Mouse (Mus musculus): ENCODE data around the gene Dpf1. TPM values are rescaled to one million over a fixed set of nuclear protein-coding genes. Genes with fewer than 3 reads are reported as not detected.

Dpf1 gene
- polyA plus RNA-seq, 1 experiment from 2014 or later = 228 TPM

- Histone ChIP-seq H3K4me2 (ENCODE audit: low read depth, low read length) (peak overlapping the region; percentile 23; the same call in 1 of the 2 replicates), H3K4me3 (ENCODE audit: low read depth, low read length) (no peak overlapping the region; the same call in 1 of the 2 replicates), H3K27me3 (ENCODE audit: control insufficient read depth, insufficient read depth, low read length) (no peaks in the 10 kb centered on the region), H3K36me3 (ENCODE audit: control insufficient read depth, insufficient read depth, low read length) (peaks cover 38% of the 10 kb centered on the region; the same call in 1 of the 2 replicates), H3K9me3 (ENCODE audit: control insufficient read depth, low read length) (no peaks in the 10 kb centered on the region), H3K27ac (ENCODE audit: low read depth, low read length) (peak overlapping the region; percentile 89), H3K9ac (replicated peaks; ENCODE audit: low read depth, low read length) (no peak overlapping the region), H3K4me1 (ENCODE audit: control insufficient read depth, insufficient read depth, low read length) (peaks cover 80% of the 10 kb centered on the region)
- peak; percentile 13; the same call in 1 of the 2 replicates for ATAC-seq (ENCODE audit: low read depth)
- 39% methylated on average over 13 of the region's 13 CpGs for WGBS
Measured at GRCm38 (mm10) chr7:29314844-29315628, 11.3 kb downstream of the Dpf1 start.

DNA sequence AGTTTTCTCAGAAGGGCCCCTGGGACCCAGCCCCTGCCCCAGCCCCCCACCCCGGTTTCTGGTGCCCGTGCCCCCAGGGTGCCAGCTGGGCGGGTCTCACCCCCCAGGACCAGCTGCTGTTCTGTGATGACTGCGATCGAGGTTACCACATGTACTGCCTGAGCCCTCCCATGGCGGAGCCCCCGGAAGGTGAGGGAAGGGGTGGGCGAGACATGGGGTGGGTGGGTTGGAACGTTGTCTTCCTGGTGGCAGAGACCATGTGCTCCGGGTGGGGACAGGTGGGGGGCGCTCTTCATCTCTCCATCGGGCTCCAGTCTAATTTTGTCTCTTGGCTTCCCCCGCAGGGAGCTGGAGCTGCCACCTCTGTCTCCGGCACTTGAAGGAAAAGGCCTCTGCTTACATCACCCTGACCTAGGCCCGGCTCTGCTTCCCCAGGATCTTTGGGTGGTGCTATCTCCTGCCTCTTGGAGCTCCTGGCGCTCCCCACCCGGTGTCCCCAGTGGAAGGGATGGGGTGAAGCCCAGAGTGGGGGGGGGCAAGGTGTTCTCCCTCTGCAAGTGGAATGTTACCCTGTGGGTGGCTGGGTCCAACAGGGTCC, 12.5 kb downstream of the Dpf1 start:
- peaks cover 83% of the 10 kb centered on the region for H3K4me1 ChIP-seq (ENCODE audit: control insufficient read depth, insufficient read depth, low read length)
- ATAC-seq (ENCODE audit: low read depth) = no peak
- H3K4me3 ChIP-seq (ENCODE audit: low read depth, low read length) = no peak overlapping the region
- H3K9me3 ChIP-seq (ENCODE audit: control insufficient read depth, low read length) = no peaks in the 10 kb centered on the region
- H3K9ac ChIP-seq (replicated peaks; ENCODE audit: low read depth, low read length) = peak overlapping the region; percentile 33
- no peaks in the 10 kb centered on the region for H3K27me3 ChIP-seq (ENCODE audit: control insufficient read depth, insufficient read depth, low read length)
- 56% methylated on average over 17 of the region's 17 CpGs for WGBS
- no peak overlapping the region for H3K4me2 ChIP-seq (ENCODE audit: low read depth, low read length)
- H3K27ac ChIP-seq (ENCODE audit: low read depth, low read length) = peak overlapping the region; percentile 89
- peaks cover 34% of the 10 kb centered on the region; the same call in 1 of the 2 replicates for H3K36me3 ChIP-seq (ENCODE audit: control insufficient read depth, insufficient read depth, low read length)

DNA sequence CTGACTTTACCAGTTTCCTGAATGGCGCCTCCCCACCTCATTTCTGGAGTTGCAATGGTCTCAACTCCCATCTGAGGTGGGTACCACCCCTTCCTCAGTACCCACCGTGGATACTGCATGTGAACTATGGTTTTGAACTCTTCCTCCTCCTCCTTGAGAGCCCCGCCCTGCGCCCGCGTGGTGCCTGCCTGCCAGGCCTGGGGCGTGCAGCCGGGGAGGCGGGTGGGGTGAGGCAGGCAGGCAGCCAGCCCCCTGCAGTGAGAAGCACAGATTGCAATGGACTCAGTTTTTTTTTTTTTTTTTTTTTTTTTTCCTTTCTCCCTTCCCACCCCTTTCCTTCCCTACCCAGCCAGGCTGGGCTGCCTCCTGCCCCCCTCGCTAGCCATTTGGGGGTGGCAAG, 13.2 kb downstream of the Dpf1 start:
- peaks cover 83% of the 10 kb centered on the region for H3K4me1 ChIP-seq (ENCODE audit: control insufficient read depth, insufficient read depth, low read length)
- H3K27me3 ChIP-seq (ENCODE audit: control insufficient read depth, insufficient read depth, low read length) = no peaks in the 10 kb centered on the region
- H3K27ac ChIP-seq (ENCODE audit: low read depth, low read length) = peak overlapping the region; percentile 89
- 8% methylated on average over 9 of the region's 10 CpGs for WGBS
- H3K36me3 ChIP-seq (ENCODE audit: control insufficient read depth, insufficient read depth, low read length) = peaks cover 32% of the 10 kb centered on the region; the same call in 1 of the 2 replicates
- H3K9me3 ChIP-seq (ENCODE audit: control insufficient read depth, low read length) = no peaks in the 10 kb centered on the region
- H3K9ac ChIP-seq (replicated peaks; ENCODE audit: low read depth, low read length) = peak overlapping the region; percentile 26
- peak overlapping the region; percentile 35; the same call in 1 of the 2 replicates for H3K4me2 ChIP-seq (ENCODE audit: low read depth, low read length)
- peak; percentile 22 for ATAC-seq (ENCODE audit: low read depth)
- H3K4me3 ChIP-seq (ENCODE audit: low read depth, low read length) = no peak overlapping the region

DNA sequence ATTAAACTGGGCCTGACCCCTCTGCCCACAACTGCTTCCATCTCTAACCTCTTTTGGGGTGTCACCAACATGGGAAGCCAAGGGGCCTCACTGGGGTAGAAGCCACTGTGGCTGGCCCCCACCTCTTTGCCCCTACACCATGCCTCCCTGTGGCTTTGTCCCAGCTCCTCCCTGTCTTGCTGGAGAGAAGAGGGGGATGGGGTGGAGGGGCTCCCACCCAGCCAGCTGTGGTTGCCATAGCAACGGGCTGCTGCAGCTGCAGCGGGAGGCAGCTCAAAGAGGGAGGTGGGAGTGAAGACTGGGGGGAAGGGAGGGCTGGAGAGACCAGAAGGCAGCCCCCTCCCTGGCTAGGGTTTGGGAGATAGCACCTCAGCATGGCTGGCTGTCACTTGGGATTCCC, 13.8 kb downstream of the Dpf1 start:
- no peak overlapping the region for H3K4me3 ChIP-seq (ENCODE audit: low read depth, low read length)
- H3K36me3 ChIP-seq (ENCODE audit: control insufficient read depth, insufficient read depth, low read length) = peaks cover 32% of the 10 kb centered on the region; the same call in 1 of the 2 replicates
- peak overlapping the region; percentile 35 for H3K4me2 ChIP-seq (ENCODE audit: low read depth, low read length)
- peak; percentile 68 for ATAC-seq (ENCODE audit: low read depth)
- no peaks in the 10 kb centered on the region for H3K9me3 ChIP-seq (ENCODE audit: control insufficient read depth, low read length)
- WGBS = 0% methylated on average over 2 of the region's 2 CpGs
- no peaks in the 10 kb centered on the region for H3K27me3 ChIP-seq (ENCODE audit: control insufficient read depth, insufficient read depth, low read length)
- peak overlapping the region; percentile 89 for H3K27ac ChIP-seq (ENCODE audit: low read depth, low read length)
- peak overlapping the region; percentile 26 for H3K9ac ChIP-seq (replicated peaks; ENCODE audit: low read depth, low read length)
- H3K4me1 ChIP-seq (ENCODE audit: control insufficient read depth, insufficient read depth, low read length) = peaks cover 79% of the 10 kb centered on the region

DNA sequence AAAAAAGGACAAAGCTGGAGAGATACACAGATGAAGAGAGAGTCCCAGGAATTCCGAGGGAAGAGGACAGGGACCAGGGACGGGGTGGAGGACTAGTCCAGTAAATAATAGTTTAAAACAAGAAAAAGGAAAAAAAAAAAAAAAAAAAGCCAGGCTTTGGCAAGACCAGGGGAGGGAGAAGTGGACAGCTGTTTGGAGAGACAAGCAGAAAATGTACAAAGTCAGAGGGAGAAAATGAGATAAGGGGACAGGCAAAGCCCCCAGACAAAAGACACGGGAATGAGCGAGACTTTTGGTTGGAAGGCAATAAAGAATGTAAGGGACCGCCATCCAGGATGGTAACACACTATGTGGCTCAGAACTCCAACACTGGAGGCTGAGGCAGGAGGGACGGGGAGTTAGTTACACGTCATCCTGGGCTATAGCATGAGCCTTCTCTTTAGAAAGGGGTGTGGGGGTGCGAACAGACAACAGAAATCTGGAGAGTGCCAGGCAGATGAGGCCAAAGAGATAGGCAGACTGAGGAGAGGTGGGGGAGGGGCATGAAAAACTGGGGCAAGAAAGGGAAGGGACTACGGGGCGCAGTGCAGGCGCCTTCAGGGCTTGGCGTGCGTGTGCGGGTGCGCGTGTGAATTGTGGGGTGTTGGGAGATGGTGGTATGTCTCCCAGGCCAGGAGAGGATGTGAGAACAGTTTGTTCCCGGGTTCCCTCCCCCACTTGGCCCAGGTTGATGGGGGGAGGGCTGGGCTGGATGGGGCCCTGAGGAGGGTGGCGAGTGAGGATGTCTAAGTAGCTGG, 14.6 kb downstream of the Dpf1 start:
- Histone ChIP-seq H3K27me3 (ENCODE audit: control insufficient read depth, insufficient read depth, low read length) (no peaks in the 10 kb centered on the region), H3K9ac (replicated peaks; ENCODE audit: low read depth, low read length) (0 out of 2 replicates have a peak overlapping the region, but pooled peaks have one; percentile 16), H3K4me3 (ENCODE audit: low read depth, low read length) (no peak overlapping the region; the same call in 1 of the 2 replicates), H3K36me3 (ENCODE audit: control insufficient read depth, insufficient read depth, low read length) (peaks cover 27% of the 10 kb centered on the region; the same call in 1 of the 2 replicates), H3K27ac (ENCODE audit: low read depth, low read length) (peak overlapping the region; percentile 89), H3K4me2 (ENCODE audit: low read depth, low read length) (peak overlapping the region; percentile 17), H3K9me3 (ENCODE audit: control insufficient read depth, low read length) (no peaks in the 10 kb centered on the region), H3K4me1 (ENCODE audit: control insufficient read depth, insufficient read depth, low read length) (peaks cover 73% of the 10 kb centered on the region)
- ATAC-seq (ENCODE audit: low read depth) = peak; percentile 7
- 2% methylated on average over 18 of the region's 18 CpGs for WGBS

DNA sequence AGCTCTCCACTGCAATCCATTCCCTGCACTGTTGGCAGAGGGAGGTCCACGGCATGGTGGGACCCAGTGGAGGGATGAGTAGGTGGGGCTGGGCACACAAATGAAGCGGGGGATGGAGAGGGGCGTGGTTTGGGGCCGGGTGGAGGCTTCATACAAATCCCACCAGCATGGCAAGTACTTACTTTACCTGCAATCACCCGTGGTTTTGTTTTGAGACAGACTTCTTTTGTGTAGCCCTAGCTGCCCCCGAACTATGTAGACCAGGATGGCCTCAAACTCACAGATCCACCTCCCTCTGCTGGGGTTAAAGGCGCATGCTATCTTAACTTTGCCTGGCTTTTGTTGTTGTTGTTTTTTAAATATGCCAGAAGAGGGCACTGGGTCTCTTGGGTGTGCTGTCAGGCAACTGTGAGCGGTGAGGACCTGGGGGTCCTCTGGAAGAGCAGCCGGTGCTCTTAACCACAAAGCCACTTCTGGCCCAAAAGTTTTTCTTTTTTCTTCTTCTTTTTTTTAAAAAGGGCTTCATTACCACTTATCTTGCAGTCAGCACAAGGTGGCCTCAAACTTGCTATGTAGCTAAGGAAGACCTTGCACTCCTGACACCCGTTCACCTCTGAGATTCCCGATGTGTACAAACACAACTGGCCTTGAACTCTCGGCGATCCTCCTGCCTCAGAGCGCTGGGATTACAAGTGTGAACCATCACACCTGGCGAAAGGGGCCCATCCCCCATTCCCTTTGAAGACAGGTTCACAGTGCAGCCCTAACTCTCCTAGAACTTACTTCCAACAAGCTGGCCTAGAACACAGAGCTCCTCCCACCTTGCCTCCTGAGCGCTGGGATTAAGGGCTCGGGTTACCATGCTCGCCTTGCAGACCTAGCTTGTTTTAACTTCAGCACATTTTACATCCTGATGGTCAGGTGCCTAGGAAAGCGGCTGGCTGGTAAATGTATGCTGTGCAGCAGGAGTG, 15.9 kb downstream of the Dpf1 start:
- Histone ChIP-seq H3K4me2 (ENCODE audit: low read depth, low read length) (peak overlapping the region; percentile 17; the same call in 1 of the 2 replicates), H3K4me3 (ENCODE audit: low read depth, low read length) (no peak overlapping the region; the same call in 1 of the 2 replicates), H3K27me3 (ENCODE audit: control insufficient read depth, insufficient read depth, low read length) (no peaks in the 10 kb centered on the region), H3K9ac (replicated peaks; ENCODE audit: low read depth, low read length) (no peak overlapping the region), H3K4me1 (ENCODE audit: control insufficient read depth, insufficient read depth, low read length) (peaks cover 60% of the 10 kb centered on the region), H3K36me3 (ENCODE audit: control insufficient read depth, insufficient read depth, low read length) (peaks cover 16% of the 10 kb centered on the region; the same call in 1 of the 2 replicates), H3K27ac (ENCODE audit: low read depth, low read length) (peak overlapping the region; percentile 89), H3K9me3 (ENCODE audit: control insufficient read depth, low read length) (no peaks in the 10 kb centered on the region)
- ATAC-seq (ENCODE audit: low read depth) = no peak
- WGBS = 14% methylated on average over 19 of the region's 19 CpGs

DNA sequence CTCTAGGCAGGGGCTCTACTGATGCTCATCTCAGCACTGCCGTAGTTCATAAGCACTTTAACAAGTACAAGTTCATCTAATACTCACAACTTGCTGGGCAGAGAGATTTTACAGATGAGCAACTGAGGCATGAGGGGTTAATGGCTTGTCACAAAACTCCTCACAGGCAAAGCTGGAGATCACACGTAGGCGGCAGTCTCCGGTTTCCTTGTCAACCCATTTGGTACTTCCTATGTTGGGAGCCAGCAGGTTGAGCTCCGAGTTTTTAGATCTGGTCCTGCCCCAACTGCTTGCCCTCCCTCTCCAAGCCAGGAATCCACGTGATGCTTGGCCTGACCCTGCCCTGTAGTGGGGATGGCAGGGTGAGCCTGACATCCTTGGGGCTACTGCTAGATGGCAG, 23.3 kb downstream of the Dpf1 start:
- 86% methylated on average over 6 of the region's 6 CpGs for WGBS
- no peaks in the 10 kb centered on the region for H3K9me3 ChIP-seq (ENCODE audit: control insufficient read depth, low read length)
- no peak overlapping the region for H3K27ac ChIP-seq (ENCODE audit: low read depth, low read length)
- H3K9ac ChIP-seq (replicated peaks; ENCODE audit: low read depth, low read length) = no peak overlapping the region
- ATAC-seq (ENCODE audit: low read depth) = no peak
- no peak overlapping the region for H3K4me3 ChIP-seq (ENCODE audit: low read depth, low read length)
- peaks cover 32% of the 10 kb centered on the region for H3K36me3 ChIP-seq (ENCODE audit: control insufficient read depth, insufficient read depth, low read length)
- H3K4me1 ChIP-seq (ENCODE audit: control insufficient read depth, insufficient read depth, low read length) = no peaks in the 10 kb centered on the region
- no peaks in the 10 kb centered on the region for H3K27me3 ChIP-seq (ENCODE audit: control insufficient read depth, insufficient read depth, low read length)
- H3K4me2 ChIP-seq (ENCODE audit: low read depth, low read length) = no peak overlapping the region

- H3K36me3 ChIP-seq (ENCODE audit: control insufficient read depth, insufficient read depth, low read length) = peaks cover 32% of the 10 kb centered on the region
- 96% methylated on average over 16 of the region's 16 CpGs for WGBS
- no peak overlapping the region for H3K4me3 ChIP-seq (ENCODE audit: low read depth, low read length)
- no peaks in the 10 kb centered on the region for H3K4me1 ChIP-seq (ENCODE audit: control insufficient read depth, insufficient read depth, low read length)
- no peaks in the 10 kb centered on the region for H3K27me3 ChIP-seq (ENCODE audit: control insufficient read depth, insufficient read depth, low read length)
- H3K4me2 ChIP-seq (ENCODE audit: low read depth, low read length) = no peak overlapping the region
- no peak overlapping the region for H3K9ac ChIP-seq (replicated peaks; ENCODE audit: low read depth, low read length)
- no peak overlapping the region for H3K27ac ChIP-seq (ENCODE audit: low read depth, low read length)
- no peaks in the 10 kb centered on the region for H3K9me3 ChIP-seq (ENCODE audit: control insufficient read depth, low read length)
- ATAC-seq (ENCODE audit: low read depth) = no peak
Measured at GRCm38 (mm10) chr7:29328984-29329383, 25.2 kb downstream of the Dpf1 start.
